ENCODE assay signal across 8 mouse cellular contexts in genomic region chr16:50069033-50069432, GRCm38 (mm10).
DNase-seq lines count a peak whose midpoint lies in the region; ATAC-seq and TF ChIP-seq lines count a peak whose summit lies in the region.

No protein-coding gene starts in this region.

- no peak overlapping the region for H3K27ac ChIP-seq in heart, postnatal 0 days (ENCODE audit: low read depth)
- H3K27ac ChIP-seq in layer of hippocampus, adult 2 months = no peak overlapping the region

- no peak overlapping the region for H3K9ac ChIP-seq in heart, postnatal 0 days (replicated peaks; ENCODE audit: low read depth, low read length)

- no peaks in the 10 kb centered on the region for H3K27me3 ChIP-seq in heart, postnatal 0 days (ENCODE audit: control insufficient read depth, insufficient read depth, low read length)

- TF ChIP-seq EP300 in heart, postnatal 0 days (IDR thresholded peaks at IDR 0.05; ENCODE audit: low read depth) = no peak

- H3K36me3 ChIP-seq in heart, postnatal 0 days (replicated peaks; ENCODE audit: control insufficient read depth, insufficient read depth, low read length) = no peaks in the 10 kb centered on the region

- 68% methylated on average over 4 of the region's 4 CpGs for WGBS in heart, postnatal 0 days

- no peaks in the 10 kb centered on the region for H3K4me1 ChIP-seq in heart, postnatal 0 days (ENCODE audit: control insufficient read depth, insufficient read depth)

- peak; percentile 20 for DNase-seq in heart, postnatal 0 days (ENCODE audit: low spot score)
- no peak for DNase-seq in heart, postnatal 25 days (ENCODE audit: low spot score)
- DNase-seq in ZHBTc4 (ENCODE audit: low read depth, low spot score) = peak; percentile 25
- DNase-seq in kidney, postnatal 10 days = peak; percentile 73
- no peak for DNase-seq in layer of hippocampus, adult 2 months (ENCODE audit: low spot score in 2 of 2)
- no peak for DNase-seq in retina, embryonic 14.5 days (ENCODE audit: low spot score)
- no peak for DNase-seq in layer of hippocampus, adult 9-10 months (ENCODE audit: low spot score)

- TF ChIP-seq CTCF in heart, postnatal 0 days (IDR thresholded peaks at IDR 0.05; ENCODE audit: low read depth) = no peak; the same call in 1 of the 2 replicates
- TF ChIP-seq CTCF in layer of hippocampus, adult 2 months (conservative IDR thresholded peaks at IDR 0.05) = no peak

- H3K4me2 ChIP-seq in heart, postnatal 0 days (ENCODE audit: low read depth, low read length) = no peak overlapping the region

- H3K4me3 ChIP-seq in heart, postnatal 0 days (ENCODE audit: low read depth, low read length) = no peak overlapping the region
- H3K4me3 ChIP-seq in layer of hippocampus, adult 2 months = no peak overlapping the region

- ATAC-seq in heart, postnatal 0 days (ENCODE audit: insufficient read depth, low read depth) = no peak
- ATAC-seq in megakaryocyte, adult 5-6 weeks (ENCODE audit: poor library complexity, severe bottlenecking) = peak; percentile 51

- no peaks in the 10 kb centered on the region for H3K9me3 ChIP-seq in heart, postnatal 0 days (replicated peaks; ENCODE audit: control insufficient read depth, low read length)

- intact Hi-C loops in heart, postnatal 25 days (cut with DNase I) = no loop called here

Comparison
In these comparisons a context has a peak if more than half of its experiments do, and no peak if none do; other contexts are left out.
1. DNase-seq: peak in heart, postnatal 0 days (single experiment), ZHBTc4 (single experiment) and kidney, postnatal 10 days (single experiment); none in heart, postnatal 25 days (single experiment), layer of hippocampus, adult 2 months (0 of 2), retina, embryonic 14.5 days (single experiment) and layer of hippocampus, adult 9-10 months (single experiment).